Mouse (Mus musculus): ENCODE measurements around the gene 4930535I16Rik. TPM values are rescaled to one million over a fixed set of nuclear protein-coding genes. Genes with fewer than 3 reads are reported as not detected.
"Not testable (repeated sequence)": the region's sequence is repeated elsewhere in the genome, so short reads cannot be mapped to it uniquely, and the experiment has no call there.

4930535I16Rik gene
- polyA plus RNA-seq (2012; rRNA removed): not detected in 2 replicates

DNA sequence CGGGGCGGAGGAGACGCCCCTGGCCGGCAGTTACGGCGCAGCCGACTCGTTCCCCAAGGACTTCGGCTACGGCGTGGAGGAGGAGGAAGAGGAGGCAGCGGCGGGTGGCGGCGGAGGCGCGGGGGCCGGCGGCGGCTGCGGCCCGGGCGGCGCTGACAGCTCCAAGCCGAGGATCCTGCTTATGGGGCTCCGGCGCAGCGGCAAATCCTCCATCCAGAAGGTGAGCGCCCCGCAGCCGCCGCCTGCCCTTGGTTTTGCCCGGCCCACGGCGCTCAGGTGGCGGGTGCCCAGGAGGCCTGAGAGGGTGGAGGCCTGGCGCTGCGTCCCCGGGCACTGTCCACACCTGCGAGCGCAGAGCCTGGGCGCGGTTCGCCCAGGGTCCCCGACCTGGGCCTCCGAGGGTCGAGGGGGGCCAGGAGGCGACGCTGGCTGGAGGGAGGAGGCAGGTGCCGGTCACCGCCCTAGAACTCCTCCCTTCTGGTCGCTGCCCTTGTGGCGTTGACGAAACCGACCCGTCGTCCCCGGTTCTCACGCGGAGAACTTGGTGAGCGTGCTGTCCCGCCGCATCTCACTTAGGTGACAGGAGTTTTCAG lies at the start of gene 4930535I16Rik:
Gene 4930535I16Rik (minus strand): TSS at position 475 of the 593 bp plus-strand sequence.
- peak; percentile 44 for DNase-seq (ENCODE audit: low spot score)

DNA sequence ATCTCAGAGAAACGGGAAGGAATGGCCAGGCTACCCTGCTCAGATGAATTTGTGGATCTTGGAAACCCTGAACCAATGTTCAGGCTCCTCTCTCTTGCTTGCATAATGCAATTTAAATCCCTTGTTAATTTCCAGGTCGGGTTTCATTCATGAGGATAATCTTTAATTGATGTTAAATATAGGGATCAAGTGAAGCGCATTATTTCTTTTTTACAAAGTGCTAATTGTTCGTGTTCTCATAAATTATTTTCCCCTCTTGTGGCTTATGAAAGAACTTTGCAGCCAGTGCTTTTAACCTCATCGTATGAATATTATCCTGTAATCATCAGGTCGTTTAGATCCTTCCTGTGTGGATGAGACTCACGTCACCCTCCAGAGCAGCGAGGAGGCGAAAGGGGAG lies 44.9 kb upstream of the 4930535I16Rik start:
- no peak for DNase-seq (ENCODE audit: low spot score)

DNA sequence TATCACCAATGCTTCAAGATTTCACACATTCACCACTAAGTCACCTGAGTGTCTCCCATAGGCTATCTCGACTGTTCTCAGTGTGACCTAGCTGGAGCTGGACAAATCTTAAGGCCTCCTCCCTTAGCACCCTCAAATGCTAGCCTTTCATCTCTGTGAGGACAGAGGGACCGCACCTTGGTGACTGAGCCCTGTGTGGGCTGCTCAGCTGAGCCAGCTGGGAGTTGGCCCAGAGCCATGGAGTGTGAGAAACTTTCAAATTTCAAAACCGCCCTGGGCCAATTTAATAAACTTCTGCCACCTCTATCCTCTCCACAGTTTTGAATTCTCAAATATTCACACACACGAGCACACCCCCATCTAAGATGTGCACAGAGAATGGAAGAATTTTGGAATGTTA lies 43.1 kb upstream of the 4930535I16Rik start:
- no peak for DNase-seq (ENCODE audit: low spot score)

DNA sequence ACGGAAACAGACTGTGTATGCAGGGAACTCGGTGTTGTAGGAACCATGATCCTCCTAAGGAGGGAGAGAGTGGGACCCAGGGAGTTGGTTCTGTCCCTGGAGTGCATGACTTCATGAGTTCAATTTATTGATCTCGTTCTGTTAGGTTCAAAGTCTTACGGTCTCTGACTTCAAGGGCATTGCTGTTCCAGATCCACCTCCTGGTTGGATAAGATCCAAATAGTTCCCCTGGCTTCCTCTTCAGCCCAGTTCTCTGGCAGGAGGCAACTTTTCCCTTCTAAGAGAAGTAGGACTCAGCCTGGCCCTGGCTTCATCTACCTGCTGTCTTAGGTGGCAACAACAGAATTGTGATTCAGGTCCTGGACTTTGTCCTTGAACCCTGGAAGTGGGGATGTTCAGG lies 40.1 kb upstream of the 4930535I16Rik start:
- no peak for DNase-seq (ENCODE audit: low spot score)

DNA sequence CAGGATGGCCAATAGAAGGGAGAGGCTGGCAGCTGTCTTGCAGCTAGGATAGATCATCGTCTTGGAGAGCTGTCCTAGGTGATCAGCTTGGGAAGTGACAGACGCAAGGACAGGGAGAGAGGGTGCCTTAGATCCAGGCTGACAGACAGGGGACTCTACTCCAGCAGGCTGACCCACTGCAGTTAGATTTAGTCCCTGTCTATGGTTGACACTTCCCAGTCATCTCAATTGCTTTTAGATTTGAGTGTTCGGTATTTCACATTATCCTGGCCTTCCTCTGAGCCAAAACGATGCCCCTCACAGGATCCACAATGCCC lies 39.6 kb upstream of the 4930535I16Rik start:
- DNase-seq (ENCODE audit: low spot score): no peak

DNA sequence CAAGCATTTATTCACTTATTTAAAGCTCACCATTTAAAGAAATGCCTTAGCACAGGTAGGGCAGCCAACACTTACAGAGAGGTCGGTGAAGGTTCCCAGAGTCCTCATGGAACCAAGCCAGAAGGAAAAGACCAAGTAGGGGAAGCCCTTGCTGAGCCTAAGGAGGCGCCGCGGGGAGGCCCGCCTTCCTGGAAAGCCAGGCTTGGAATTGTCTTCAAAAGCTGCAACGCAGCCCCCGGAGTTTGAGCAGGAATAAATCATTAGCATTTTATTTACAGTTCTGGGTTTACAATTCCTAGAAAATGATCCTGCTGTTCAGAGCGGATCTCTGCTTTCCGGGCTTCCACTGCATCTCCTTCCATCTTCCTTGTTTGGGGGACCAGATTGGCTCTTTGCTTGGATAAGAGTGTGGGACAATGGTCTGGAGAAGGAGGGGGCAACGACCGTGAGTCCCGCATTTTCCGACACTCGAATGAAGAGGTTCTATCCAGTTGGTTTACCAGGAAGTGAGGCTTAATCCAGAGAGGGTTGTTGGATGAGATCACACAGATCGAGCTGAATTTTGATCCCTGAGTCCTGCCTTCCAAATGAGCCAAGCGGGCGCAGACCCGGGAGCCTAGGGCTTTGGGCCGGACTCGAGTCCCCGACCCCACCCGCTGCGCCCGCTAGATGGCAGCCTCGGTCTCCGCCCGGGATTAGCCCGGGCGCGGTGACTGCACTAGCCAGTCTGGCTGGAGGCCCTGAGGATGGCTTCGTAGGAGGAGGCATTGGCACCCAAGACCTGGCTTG lies 39.1 kb upstream of the 4930535I16Rik start:
- DNase-seq (ENCODE audit: low spot score): peak; percentile 60

DNA sequence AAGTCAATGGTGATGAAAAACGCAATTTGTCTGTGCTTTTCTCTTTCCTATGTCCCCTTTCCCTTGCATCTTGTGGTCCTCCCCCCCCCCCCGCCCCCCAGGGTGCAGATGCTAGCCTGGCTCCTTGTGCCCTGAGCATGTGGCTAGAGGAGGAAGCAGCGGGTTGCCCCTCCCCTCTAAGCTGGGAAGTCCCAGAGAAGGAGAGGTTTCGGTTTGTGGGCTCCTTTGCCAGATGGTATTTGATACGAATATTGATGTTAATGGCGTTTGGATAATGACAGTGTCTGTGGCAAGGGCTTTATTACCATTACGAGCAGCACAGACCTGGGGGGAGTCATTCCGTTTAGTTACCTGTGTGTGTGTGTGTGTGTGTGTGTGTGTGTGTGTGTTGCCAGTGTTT lies 34.2 kb upstream of the 4930535I16Rik start:
- no peak for DNase-seq (ENCODE audit: low spot score)

DNA sequence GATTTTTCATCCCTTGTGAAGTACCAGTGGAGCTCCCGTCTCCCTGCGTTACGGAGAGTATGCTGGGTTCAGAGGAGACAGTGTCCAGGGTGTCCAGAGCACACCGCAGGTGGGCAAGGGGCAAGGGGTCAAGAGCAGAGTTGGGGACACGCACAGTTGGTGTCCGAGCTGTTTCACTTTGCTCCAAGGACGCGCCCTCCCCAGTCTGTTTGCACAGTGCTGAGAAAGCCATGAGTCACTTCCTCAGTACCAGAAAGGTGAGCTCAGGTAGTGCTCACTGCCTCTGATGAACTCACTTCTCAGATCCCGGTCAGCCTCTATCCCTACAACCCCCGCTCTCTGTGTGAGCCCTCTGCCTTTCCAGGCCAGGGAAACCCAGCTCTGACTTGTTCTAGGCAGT lies 31.8 kb upstream of the 4930535I16Rik start:
- no peak for DNase-seq (ENCODE audit: low spot score)

DNA sequence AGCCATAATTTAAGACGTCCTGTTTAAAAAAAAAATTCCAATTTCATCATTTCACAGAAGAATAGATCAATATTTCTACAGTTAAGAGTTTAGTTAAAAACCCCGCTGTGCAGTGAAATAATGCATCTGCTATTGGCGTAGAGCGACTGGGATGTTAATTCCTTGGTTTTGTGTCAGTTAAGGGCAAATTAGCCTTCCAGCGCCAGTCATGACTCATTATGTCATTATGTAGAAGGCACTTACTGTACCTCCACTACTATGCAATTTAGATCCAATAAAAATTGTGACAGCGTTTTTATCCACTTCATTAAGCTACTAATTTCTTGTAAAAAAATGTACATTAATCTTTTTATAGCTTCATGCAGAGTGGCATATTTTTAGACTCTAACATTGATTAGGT lies 31.1 kb upstream of the 4930535I16Rik start:
- no peak for DNase-seq (ENCODE audit: low spot score)

DNA sequence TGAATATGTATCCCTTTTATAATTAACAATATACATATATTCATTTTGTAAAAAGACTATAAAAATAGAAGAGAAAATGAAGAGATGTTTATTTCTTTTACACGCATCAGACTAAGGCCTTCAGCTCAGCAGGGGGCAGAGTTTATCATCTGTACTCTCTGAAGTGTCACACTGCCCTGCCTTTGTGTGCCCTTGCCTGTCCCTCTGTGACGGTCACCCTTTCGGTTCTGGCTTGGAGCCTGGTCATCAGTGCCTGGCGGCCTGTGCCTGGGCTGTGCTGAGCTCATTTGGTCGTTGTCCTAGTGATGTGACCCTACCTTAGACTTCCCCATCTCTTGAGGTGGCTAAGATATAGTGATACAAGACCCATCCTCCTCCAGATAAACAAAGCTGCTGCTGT lies 29.3 kb upstream of the 4930535I16Rik start:
- DNase-seq (ENCODE audit: low spot score): no peak

DNA sequence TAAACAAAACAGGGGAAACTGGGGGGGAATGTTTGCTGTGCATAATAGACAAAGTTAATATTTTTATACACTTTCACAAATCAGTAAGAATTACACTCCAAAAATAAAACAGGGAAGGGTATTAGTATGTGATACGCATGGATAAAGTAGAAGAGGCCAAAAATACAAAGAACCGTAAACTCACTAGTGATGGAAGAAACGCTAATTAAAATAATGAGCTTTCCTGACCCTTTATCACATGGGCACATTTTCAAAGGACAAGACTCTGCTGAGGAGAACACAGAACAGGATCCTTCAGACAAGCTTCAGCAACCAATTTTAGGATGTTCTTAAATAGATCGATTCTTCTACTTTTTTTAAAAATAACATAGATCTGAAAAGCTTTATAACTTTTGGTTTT lies 28.9 kb upstream of the 4930535I16Rik start:
- DNase-seq (ENCODE audit: low spot score): no peak

DNA sequence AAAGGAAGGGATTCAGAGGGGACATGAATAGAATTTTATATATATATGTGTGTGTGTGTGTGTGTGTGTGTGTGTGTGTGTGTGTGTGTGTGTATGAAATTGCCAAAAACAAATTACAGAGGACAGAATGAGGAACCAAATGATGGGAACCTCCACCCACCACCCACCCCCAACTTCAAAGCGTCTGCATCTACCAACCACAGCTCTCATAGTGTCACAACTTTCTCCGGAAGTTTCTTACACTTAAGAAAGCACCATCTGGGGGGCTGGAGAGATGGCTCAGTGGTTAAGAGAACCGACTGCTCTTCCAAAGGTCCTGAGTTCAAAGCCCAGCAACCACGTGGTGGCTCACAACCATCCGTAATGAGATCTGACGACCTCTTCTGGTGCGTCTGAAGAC lies 23.1 kb upstream of the 4930535I16Rik start:
- not testable (repeated sequence) for DNase-seq (ENCODE audit: low spot score)

DNA sequence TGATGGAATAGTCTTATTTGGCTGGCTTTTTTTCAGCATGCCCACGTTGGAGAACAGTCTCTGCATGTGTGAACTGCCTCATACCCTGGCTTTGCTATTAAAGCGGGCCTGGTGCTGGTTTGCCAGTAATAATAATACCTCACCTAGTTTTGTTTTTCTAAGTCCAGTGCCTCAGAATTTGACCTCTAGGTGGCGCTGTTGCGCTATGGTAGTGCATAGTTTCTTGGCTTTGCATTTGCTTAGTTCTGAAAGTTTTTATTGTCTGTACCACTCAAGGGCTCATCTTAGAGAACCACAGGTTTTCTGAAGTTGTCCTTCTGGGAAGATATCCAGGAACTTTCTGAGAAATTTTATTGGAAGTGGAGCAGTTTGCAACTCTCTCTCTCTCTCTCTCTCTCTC lies 22.0 kb upstream of the 4930535I16Rik start:
- DNase-seq (ENCODE audit: low spot score): peak; percentile 58

DNA sequence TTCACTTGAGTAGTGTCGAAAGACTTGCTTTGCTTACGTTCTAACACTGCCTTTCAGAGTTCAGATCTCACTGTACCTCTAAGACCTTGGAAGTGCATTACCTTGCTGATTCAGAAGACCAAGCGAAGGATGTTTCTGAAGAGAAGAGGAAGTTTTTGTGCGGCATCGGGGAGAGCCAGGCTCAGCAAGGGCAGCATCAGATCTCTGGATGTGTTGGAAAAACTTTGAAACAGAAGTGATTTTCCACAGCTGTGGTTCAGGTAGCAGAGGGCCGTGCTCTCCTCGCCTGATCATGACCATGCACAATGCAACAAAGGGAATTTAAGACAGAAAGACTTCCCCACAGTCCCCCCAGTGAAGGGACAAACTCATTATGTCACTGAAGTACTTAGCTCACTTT lies 18.2 kb upstream of the 4930535I16Rik start:
- DNase-seq (ENCODE audit: low spot score): no peak

DNA sequence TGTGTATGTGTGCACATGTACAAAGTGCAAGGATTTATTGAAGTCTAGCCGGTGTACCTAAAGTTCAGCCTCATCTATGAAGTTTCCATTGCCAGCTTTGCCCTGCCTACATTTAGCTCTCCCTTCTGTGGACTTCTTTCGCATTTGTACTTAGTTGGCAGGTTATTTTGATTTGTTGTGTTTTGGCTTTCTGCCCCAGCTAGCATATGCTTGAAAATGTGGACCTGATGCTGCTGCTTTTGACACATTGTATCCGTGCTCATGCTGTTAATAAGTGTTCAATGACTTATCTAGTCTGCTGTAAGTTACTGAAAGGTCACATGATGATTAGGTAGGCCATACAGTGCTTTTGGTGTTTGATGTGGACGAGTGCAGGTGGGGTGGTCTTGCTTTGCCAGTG lies 16.5 kb upstream of the 4930535I16Rik start:
- DNase-seq (ENCODE audit: low spot score): no peak

DNA sequence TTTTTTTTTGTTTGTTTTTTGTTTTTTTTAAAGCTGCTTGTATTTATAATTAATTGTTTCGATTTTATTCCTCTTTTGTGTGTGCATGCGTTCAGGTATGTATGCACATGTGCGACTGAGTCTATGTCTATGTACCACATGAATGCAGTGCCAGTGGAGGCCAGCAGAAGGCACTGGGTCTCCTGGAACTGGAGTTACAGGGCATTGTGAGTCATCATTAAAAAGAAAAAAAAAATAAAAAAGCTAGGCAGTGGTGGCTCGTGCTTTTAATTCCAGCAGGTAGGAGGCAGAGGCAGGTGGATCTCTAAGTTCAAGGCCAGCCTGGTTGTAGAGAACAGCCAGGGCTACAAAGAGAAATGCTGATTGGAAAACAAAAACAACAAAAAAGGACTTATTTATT lies 12.2 kb upstream of the 4930535I16Rik start:
- DNase-seq (ENCODE audit: low spot score): no peak

DNA sequence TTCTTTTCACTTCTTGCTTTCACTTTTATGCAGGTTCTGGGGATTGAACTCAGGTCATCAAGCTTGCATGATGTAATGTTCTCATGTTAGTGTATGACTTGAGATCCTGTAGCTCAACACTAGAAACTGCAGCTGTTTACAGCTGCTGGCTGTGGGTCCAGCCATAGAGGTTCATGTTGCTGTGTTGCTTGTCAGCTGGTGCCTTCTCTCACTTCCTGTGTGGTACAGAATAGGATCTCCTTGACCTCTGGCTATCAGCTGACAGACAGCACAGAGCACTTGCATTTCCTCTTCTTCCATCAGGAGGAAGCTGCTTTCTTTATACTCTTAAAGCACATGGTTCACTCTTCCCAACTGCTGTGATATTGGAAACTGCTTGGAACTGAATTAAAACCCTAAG lies 10.1 kb upstream of the 4930535I16Rik start:
- no peak for DNase-seq (ENCODE audit: low spot score)

DNA sequence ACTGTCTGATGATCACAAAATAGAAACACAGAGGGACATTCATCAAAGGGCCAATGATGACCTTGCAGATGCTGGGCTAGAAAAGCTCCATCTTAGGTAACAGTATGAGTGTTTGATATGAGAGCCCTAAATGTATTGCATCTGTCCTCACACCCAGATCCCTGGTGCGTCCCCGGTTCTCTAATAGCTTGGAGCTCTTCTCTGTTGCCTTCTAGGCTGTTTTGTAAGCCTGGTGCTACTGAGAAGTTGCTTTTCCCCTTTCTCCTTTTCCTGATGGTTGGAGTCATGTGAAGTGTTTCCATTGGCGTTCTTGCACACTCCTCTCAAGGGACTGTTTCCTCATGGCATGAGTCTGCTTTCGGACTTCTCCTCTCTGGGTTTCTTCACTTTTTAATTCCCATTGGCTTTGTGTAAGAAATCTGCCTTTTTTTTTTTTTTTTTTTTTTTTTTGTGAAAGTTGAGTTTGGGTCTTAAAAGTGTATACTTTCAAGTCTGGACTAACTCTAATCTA lies 3.3 kb upstream of the 4930535I16Rik start:
- DNase-seq (ENCODE audit: low spot score): no peak

DNA sequence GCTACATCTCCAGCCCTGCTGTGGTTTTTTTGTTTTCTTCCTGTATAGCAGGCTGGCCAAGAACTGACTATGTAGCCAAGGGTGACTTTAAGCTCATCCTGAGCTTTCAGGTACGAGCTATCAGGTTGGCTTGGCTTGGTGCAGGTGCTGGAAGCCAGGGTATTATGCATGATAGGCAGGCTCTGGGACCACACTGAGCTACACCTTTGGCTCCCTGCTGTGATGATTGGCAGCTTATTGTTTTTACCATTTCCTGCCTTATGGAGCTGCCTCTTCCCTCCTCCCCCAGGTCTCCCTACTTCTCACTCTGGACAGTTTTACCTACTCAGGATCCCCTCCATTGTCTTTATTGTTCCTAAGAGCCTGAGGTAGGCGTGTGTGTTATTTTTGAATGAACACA lies 1.0 kb upstream of the 4930535I16Rik start:
- no peak for DNase-seq (ENCODE audit: low spot score)

DNA sequence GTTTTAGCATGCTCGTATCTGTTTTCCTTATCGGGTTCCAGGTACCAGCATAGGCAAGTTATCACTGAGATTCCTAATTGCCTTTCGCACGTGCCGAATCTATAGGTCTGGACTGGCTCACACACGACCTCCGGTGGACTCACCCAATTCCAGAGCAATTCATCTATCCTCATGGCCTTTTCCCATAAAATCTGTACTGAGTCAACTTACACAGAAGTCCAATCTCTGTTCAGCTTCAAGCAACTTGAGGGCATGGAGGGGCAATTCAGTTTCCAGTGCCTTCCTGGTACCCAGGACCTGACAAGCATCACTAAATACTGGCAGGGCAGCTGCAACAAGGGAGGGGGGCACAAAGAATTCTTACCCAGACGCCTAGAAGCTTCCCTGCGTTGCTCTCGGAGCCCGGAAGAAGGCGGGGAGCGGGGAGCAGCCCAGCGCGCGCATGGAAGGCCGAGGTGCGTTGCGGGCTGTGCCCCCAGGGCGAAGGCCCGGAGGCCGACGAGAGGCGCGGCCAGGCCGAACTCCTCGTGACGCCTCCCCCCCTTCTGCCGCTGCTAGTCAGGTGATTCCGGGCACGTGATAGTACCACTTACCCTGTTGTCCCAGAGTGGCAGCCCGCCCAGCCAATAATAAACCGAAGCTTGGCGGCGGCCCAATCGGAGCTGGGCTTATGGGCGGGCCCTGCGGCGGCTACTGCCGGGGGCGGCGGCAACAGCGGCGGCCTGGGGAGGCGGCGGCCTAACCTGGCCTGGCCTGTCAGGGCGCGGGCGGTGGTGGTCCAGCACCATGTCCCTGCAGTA lies 874 bp downstream of the 4930535I16Rik start, which contains the start of gene Rragc:
Gene Rragc (plus strand): TSS at position 699 of the 800 bp plus-strand sequence.
- peak; percentile 100 for DNase-seq (ENCODE audit: low spot score)

DNA sequence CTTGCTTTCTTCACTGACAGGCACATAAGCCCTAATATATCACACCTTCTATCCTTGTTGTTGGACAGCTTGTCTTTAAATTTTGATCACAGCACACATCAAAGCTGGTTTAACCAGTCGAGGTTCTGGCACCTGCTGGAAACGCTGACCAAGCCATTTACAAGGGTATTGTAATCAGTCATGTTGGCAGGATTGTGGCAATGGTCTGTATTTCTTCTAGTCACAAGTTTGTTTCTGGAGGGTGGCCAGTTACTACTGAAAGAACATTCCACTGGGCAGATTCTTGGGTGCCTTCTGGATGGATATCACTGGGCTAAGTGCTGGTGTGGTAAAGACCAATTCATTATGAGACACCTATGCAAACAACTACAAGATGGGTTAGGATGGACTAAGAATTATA lies 5.4 kb downstream of the 4930535I16Rik start:
- no peak for DNase-seq (ENCODE audit: low spot score)

DNA sequence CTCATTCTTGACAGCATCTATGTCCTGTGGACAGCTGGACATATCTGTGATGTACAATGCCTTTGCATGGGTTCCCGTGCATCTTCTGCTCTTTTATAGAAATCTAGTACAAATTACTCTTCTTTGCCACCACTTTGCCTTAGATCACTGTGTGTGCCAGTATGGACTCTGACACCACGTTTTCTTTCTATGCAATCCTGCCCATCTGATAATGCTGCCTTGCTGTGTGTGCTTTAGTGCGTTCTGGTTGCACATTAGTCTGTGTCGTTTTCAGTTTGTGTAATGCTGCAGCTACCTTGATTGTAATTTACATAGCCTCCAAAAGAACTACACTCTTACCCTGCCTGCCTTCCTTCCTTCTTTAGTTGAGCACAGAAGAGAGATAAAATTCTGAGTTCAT lies 6.3 kb downstream of the 4930535I16Rik start:
- no peak for DNase-seq (ENCODE audit: low spot score)
